Mouse (Mus musculus): ENCODE results near the gene Atp2b2. TPM values are rescaled to one million over a fixed set of nuclear protein-coding genes. Genes with fewer than 3 reads are reported as not detected.

The Atp2b2 gene
- total RNA-seq, 1 experiment: 0.67 TPM

DNA sequence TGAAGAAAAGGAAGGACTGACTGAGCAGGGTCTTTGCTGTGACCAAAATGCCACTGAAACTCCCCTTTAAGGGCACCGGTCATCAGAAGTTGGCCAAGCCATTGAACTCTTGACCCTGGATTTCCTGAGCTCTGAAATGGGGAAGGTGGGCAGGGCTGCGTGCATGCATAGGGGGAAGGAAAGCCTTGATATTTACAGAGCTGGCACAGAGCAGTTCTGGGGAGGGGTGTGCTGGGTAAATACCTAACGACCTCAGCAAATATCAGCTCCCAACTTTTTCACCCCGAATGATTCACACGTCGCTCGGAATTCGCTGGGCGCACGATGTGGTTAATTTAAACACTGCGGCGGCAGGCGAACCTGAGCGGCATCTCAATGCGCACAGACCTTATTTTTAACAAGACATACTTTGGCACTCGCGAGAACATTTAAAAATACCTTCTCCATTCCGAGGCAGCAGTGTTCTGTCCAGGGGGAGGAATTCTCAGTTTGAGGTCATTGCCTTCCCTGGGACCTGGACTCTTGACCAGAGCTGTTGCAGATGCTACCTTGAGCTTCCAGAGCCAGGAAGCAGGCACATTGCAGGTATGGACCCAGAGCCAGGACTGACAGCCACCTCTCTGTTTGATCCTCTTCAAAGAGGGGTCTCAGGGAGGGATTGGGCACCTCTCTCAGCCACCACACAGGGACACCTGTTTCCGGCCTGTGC is 85.0 kb downstream of the Atp2b2 start:
- H3K4me1 ChIP-seq (ENCODE audit: control insufficient read depth in 2 of 2, insufficient read depth in 2 of 2, low read length in 2 of 2, poor library complexity in 1 of 2): no peaks in the 10 kb centered on the region
- no peaks in the 10 kb centered on the region for H3K9me3 ChIP-seq (ENCODE audit: control insufficient read depth, insufficient read depth, low read depth, low read length)
- H3K27ac ChIP-seq (ENCODE audit: insufficient read depth, low read depth, low read length, poor library complexity, severe bottlenecking): no peak overlapping the region
- DNase-seq (ENCODE audit: low read depth, low spot score): no peak
- no peak overlapping the region for H3K4me3 ChIP-seq (ENCODE audit: insufficient read depth in 1 of 2, low read depth in 1 of 2, low read length in 2 of 2, poor library complexity in 1 of 2, severe bottlenecking in 1 of 2)
- no peaks in the 10 kb centered on the region for H3K36me3 ChIP-seq (ENCODE audit: control insufficient read depth, insufficient read depth, low read length, poor library complexity, severe bottlenecking)
- TF ChIP-seq MAFK (IDR thresholded peaks at IDR 0.05; ENCODE audit: insufficient read depth, low read depth, low read length) (no peak), CHD2 (IDR thresholded peaks at IDR 0.05; ENCODE audit: low read depth, low read length) (no peak), ZNF384 (IDR thresholded peaks at IDR 0.05; ENCODE audit: low read depth, low read length) (no peak), ZC3H11A (IDR thresholded peaks at IDR 0.05; ENCODE audit: borderline replicate concordance, low read depth, low read length) (no peak), HCFC1 (IDR thresholded peaks at IDR 0.05; ENCODE audit: borderline replicate concordance, insufficient read depth, low read length) (no peak)
- in situ Hi-C loops (cut with MboI; ENCODE audit: low sequenced_read_pairs in 2 of 2, unreplicated experiment in 2 of 2): no loop called here
- no peak overlapping the region for H3K9ac ChIP-seq (ENCODE audit: insufficient read depth, low read depth, low read length, poor library complexity, severe bottlenecking)

DNA sequence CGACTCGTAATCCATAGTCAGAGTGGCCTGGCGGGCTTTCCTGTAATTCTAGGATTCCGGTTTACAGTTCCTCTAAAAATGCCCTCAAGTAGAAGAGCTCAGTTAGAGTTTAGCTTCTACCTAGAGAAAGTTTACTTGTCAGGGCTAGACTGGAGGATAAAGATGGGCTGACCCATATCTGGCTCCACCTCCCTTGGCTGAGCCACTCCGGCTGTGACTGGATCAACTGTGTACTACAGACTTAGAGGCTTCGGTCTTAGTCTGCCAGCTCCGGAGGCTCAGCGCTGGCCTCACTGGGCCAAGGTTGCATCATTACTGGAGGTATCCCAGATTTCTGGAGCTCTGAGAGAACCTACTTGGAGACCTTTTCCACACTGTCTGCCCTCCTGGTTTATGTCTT is 94.9 kb downstream of the Atp2b2 start:
- Histone ChIP-seq H3K36me3 (ENCODE audit: control insufficient read depth, insufficient read depth, low read length, poor library complexity, severe bottlenecking) (no peaks in the 10 kb centered on the region), H3K9ac (ENCODE audit: insufficient read depth, low read depth, low read length, poor library complexity, severe bottlenecking) (no peak overlapping the region), H3K9me3 (ENCODE audit: control insufficient read depth, insufficient read depth, low read depth, low read length) (no peaks in the 10 kb centered on the region), H3K4me3 (ENCODE audit: insufficient read depth in 1 of 2, low read depth in 1 of 2, low read length in 2 of 2, poor library complexity in 1 of 2, severe bottlenecking in 1 of 2) (no peak overlapping the region), H3K27ac (ENCODE audit: insufficient read depth, low read depth, low read length, poor library complexity, severe bottlenecking) (no peak overlapping the region), H3K4me1 (ENCODE audit: control insufficient read depth in 2 of 2, insufficient read depth in 2 of 2, low read length in 2 of 2, poor library complexity in 1 of 2) (no peaks in the 10 kb centered on the region)
- no peak for DNase-seq (ENCODE audit: low read depth, low spot score)
- in situ Hi-C loops (cut with MboI; ENCODE audit: low sequenced_read_pairs in 2 of 2, unreplicated experiment in 2 of 2): no loop called here
- no peak for TF ChIP-seq HCFC1 (IDR thresholded peaks at IDR 0.05; ENCODE audit: borderline replicate concordance, insufficient read depth, low read length)
- no peak for TF ChIP-seq ZNF384 (IDR thresholded peaks at IDR 0.05; ENCODE audit: low read depth, low read length)
- TF ChIP-seq MAFK (IDR thresholded peaks at IDR 0.05; ENCODE audit: insufficient read depth, low read depth, low read length): no peak
- TF ChIP-seq ZC3H11A (IDR thresholded peaks at IDR 0.05; ENCODE audit: borderline replicate concordance, low read depth, low read length): no peak

DNA sequence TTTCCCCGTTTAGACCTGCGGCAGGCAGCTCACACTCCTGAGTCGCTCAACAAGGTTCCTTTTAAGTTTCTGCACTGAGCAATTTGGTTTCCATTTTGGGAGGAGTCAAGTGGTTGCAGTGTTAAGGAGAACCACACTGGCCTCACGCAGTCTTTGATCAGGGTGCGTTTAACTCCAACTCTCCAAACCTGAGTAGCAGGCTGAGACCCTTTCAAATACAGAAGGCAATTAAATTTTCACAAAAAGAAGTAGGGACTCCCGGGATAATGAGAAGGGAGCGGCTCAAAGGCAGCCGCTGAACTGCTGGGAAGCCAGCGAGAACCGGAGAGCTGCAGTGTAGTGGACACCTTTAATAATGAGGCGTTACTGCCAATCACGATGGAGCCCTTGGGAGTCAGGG is 100.1 kb downstream of the Atp2b2 start:
- in situ Hi-C loops (cut with MboI; ENCODE audit: low sequenced_read_pairs in 2 of 2, unreplicated experiment in 2 of 2): no loop called here
- H3K9ac ChIP-seq (ENCODE audit: insufficient read depth, low read depth, low read length, poor library complexity, severe bottlenecking): no peak overlapping the region
- TF ChIP-seq MAFK (IDR thresholded peaks at IDR 0.05; ENCODE audit: insufficient read depth, low read depth, low read length) (no peak), ZNF384 (IDR thresholded peaks at IDR 0.05; ENCODE audit: low read depth, low read length) (no peak), HCFC1 (IDR thresholded peaks at IDR 0.05; ENCODE audit: borderline replicate concordance, insufficient read depth, low read length) (no peak), CHD2 (IDR thresholded peaks at IDR 0.05; ENCODE audit: low read depth, low read length) (no peak), ZC3H11A (IDR thresholded peaks at IDR 0.05; ENCODE audit: borderline replicate concordance, low read depth, low read length) (no peak)
- no peak overlapping the region for H3K27ac ChIP-seq (ENCODE audit: insufficient read depth, low read depth, low read length, poor library complexity, severe bottlenecking)
- no peaks in the 10 kb centered on the region for H3K4me1 ChIP-seq (ENCODE audit: control insufficient read depth in 2 of 2, insufficient read depth in 2 of 2, low read length in 2 of 2, poor library complexity in 1 of 2)
- H3K4me3 ChIP-seq (ENCODE audit: insufficient read depth in 1 of 2, low read depth in 1 of 2, low read length in 2 of 2, poor library complexity in 1 of 2, severe bottlenecking in 1 of 2): no peak overlapping the region
- no peaks in the 10 kb centered on the region for H3K36me3 ChIP-seq (ENCODE audit: control insufficient read depth, insufficient read depth, low read length, poor library complexity, severe bottlenecking)
- DNase-seq (ENCODE audit: low read depth, low spot score): no peak
- no peaks in the 10 kb centered on the region for H3K9me3 ChIP-seq (ENCODE audit: control insufficient read depth, insufficient read depth, low read depth, low read length)

DNA sequence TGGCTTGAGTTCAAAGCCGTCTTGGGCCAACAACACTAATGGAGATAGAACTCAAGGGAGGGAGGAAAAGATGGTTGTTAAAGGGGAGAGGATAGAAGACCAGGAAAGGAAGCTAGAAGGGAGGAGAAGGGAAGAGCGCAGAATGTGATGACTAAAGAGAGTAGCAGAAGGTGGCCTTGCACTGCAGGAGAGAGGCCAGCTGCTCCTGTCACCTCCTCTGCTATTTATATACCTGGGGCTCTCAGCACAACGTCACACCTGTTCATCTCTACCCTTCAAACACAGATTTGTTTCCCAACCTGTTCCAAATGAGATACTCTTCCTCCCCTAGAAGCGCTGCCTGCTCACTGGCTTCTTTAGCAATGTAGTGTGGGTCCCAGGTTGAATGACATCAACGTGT is 101.1 kb downstream of the Atp2b2 start:
- H3K27ac ChIP-seq (ENCODE audit: insufficient read depth, low read depth, low read length, poor library complexity, severe bottlenecking): no peak overlapping the region
- H3K4me3 ChIP-seq (ENCODE audit: insufficient read depth in 1 of 2, low read depth in 1 of 2, low read length in 2 of 2, poor library complexity in 1 of 2, severe bottlenecking in 1 of 2): no peak overlapping the region

More for the DNA sequence above, 101.1 kb downstream of the Atp2b2 start:
- no peak for DNase-seq (ENCODE audit: low read depth, low spot score)
- Histone ChIP-seq H3K36me3 (ENCODE audit: control insufficient read depth, insufficient read depth, low read length, poor library complexity, severe bottlenecking) (no peaks in the 10 kb centered on the region), H3K9me3 (ENCODE audit: control insufficient read depth, insufficient read depth, low read depth, low read length) (no peaks in the 10 kb centered on the region), H3K4me1 (ENCODE audit: control insufficient read depth in 2 of 2, insufficient read depth in 2 of 2, low read length in 2 of 2, poor library complexity in 1 of 2) (no peaks in the 10 kb centered on the region), H3K9ac (ENCODE audit: insufficient read depth, low read depth, low read length, poor library complexity, severe bottlenecking) (no peak overlapping the region)
- TF ChIP-seq HCFC1 (IDR thresholded peaks at IDR 0.05; ENCODE audit: borderline replicate concordance, insufficient read depth, low read length) (no peak), MAFK (IDR thresholded peaks at IDR 0.05; ENCODE audit: insufficient read depth, low read depth, low read length) (no peak), CHD2 (IDR thresholded peaks at IDR 0.05; ENCODE audit: low read depth, low read length) (no peak), ZNF384 (IDR thresholded peaks at IDR 0.05; ENCODE audit: low read depth, low read length) (no peak), ZC3H11A (IDR thresholded peaks at IDR 0.05; ENCODE audit: borderline replicate concordance, low read depth, low read length) (no peak)
- in situ Hi-C loops (cut with MboI; ENCODE audit: low sequenced_read_pairs in 2 of 2, unreplicated experiment in 2 of 2): no loop called here
